ENCODE assay signal across 22 mouse cellular contexts in the genomic region with DNA sequence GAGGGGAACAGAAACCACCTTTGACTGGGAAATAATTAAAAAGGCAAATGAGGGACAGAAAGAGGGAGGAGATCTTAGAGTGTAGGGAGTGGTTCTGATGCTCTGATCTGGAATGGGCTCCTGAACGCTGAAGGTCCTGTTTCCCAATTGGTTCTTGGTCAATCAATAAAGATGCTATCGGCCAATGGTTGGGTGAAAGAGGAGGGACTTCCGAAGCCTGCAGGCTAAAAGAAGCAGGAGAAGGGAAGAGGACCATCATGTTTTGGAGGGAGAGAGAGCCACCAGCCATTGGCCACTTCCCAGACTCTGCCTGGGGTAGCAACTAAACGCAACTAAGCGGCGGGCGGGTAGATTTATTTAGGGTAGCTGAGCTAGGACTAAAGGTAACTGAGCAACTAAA. TPM values are rescaled to one million over a fixed set of nuclear protein-coding genes. Genes with fewer than 3 reads are reported as not detected.
"Had no signal": no experiment of that assay in that cellular context is flagged by ENCODE, and none has a peak within 500 bp of the region (broad histone marks: within the 10 kb centered on the region; RNA-seq: fewer than 3 reads in every experiment).

No protein-coding gene starts in this region.

- ATAC-seq: liver, embryonic 12.5 days; midbrain, embryonic 13.5 days; midbrain, embryonic 16.5 days had no signal

- H3K27ac ChIP-seq: limb, embryonic 10.5 days; limb, embryonic 13.5 days; liver, embryonic 12.5 days; liver, embryonic 15.5 days; lung, embryonic 15.5 days; midbrain, embryonic 10.5 days; midbrain, embryonic 13.5 days; neural tube, embryonic 13.5 days had no signal

- DNase-seq: kidney, postnatal 10 days; kidney, postnatal 4 days; liver; lung, adult 18-20 months; lung, postnatal 10 days; lung, postnatal 36 days; right cerebral cortex, postnatal 14 days; thymus, adult 18-20 months; thymus, postnatal 36 days had no signal

- H3K36me3 ChIP-seq: limb, embryonic 10.5 days; limb, embryonic 13.5 days; liver, embryonic 12.5 days; liver, embryonic 15.5 days; lung, embryonic 15.5 days; midbrain, embryonic 10.5 days; midbrain, embryonic 13.5 days; neural tube, embryonic 13.5 days had no signal

- H3K9me3 ChIP-seq: limb, embryonic 10.5 days; limb, embryonic 13.5 days; liver, embryonic 15.5 days; lung, embryonic 15.5 days; midbrain, embryonic 10.5 days; midbrain, embryonic 13.5 days had no signal

- H3K4me1 ChIP-seq: limb, embryonic 10.5 days; limb, embryonic 13.5 days; liver, embryonic 12.5 days; liver, embryonic 15.5 days; lung, embryonic 15.5 days; megakaryocyte, embryonic 14.5 days; midbrain, embryonic 10.5 days had no signal

- H3K4me3 ChIP-seq: limb, embryonic 10.5 days; limb, embryonic 13.5 days; liver, embryonic 12.5 days; liver, embryonic 15.5 days; lung, embryonic 15.5 days; megakaryocyte, embryonic 14.5 days; midbrain, embryonic 10.5 days; midbrain, embryonic 13.5 days; myocyte; neural tube, embryonic 13.5 days had no signal

- H3K27me3 ChIP-seq: limb, embryonic 13.5 days; liver, embryonic 12.5 days; liver, embryonic 15.5 days; lung, embryonic 15.5 days; megakaryocyte, embryonic 14.5 days; midbrain, embryonic 13.5 days; neural tube, embryonic 13.5 days had no signal

RNA-seq across cellular contexts. Expression of a gene that starts 53.4 kb away (rescaled TPM):
- total RNA-seq: monocyte, adult 5-6 weeks; neutrophil, adult 5-6 weeks had no signal
